10 mouse cellular contexts compared by ENCODE assay signal in genomic region chr11:115249721-115250404, GRCm38 (mm10). TPM values are rescaled to one million over a fixed set of nuclear protein-coding genes. Genes with fewer than 3 reads are reported as not detected.
DNase-seq lines count a peak whose midpoint lies in the region; ATAC-seq and TF ChIP-seq lines count a peak whose summit lies in the region.
"Had no signal": no experiment of that assay in that cellular context is flagged by ENCODE, and none has a peak within 500 bp of the region (broad histone marks: within the 10 kb centered on the region; RNA-seq: fewer than 3 reads in every experiment).

No protein-coding gene starts in this region.

- H3K9me3 ChIP-seq in ES-Bruce4 (replicated peaks; ENCODE audit: control insufficient read depth, insufficient read depth, low read length, poor library complexity, severe bottlenecking), result no peaks in the 10 kb centered on the region
- no peaks in the 10 kb centered on the region for H3K9me3 ChIP-seq in forebrain, embryonic 12.5 days
- H3K9me3 ChIP-seq in limb, embryonic 14.5 days (ENCODE audit: control insufficient read depth, low read length), result no peaks in the 10 kb centered on the region

- no peak for TF ChIP-seq CTCF in ES-Bruce4 (IDR thresholded peaks at IDR 0.05; ENCODE audit: low read depth, low read length)
- no peak for TF ChIP-seq CTCF in small intestine, adult 2 months (IDR thresholded peaks at IDR 0.05; ENCODE audit: extremely low read depth, insufficient read length, insufficient replicate concordance, low read depth, low read length)

- 3% methylated on average over 63 of the region's 63 CpGs for WGBS in forebrain, embryonic 12.5 days
- WGBS in limb, embryonic 14.5 days, result 4% methylated on average over 47 of the region's 63 CpGs
- 1% methylated on average over 62 of the region's 63 CpGs for WGBS in small intestine, adult 2 months

- no peaks in the 10 kb centered on the region; the same call in 1 of the 2 replicates for H3K27me3 ChIP-seq in ES-Bruce4 (ENCODE audit: control insufficient read depth, insufficient read depth, low read length, poor library complexity, severe bottlenecking)
- H3K27me3 ChIP-seq in forebrain, embryonic 12.5 days, result peaks cover 90% of the 10 kb centered on the region
- peaks cover 64% of the 10 kb centered on the region for H3K27me3 ChIP-seq in limb, embryonic 14.5 days (ENCODE audit: control insufficient read depth, insufficient read depth, low read length)
- peaks cover 29% of the 10 kb centered on the region for H3K27me3 ChIP-seq in small intestine, adult 2 months (ENCODE audit: control insufficient read depth, insufficient read depth, low read length)

- H3K36me3 ChIP-seq in ES-Bruce4 (ENCODE audit: control insufficient read depth, insufficient read depth, low read length, poor library complexity, severe bottlenecking), result no peaks in the 10 kb centered on the region
- H3K36me3 ChIP-seq in forebrain, embryonic 12.5 days (replicated peaks), result peaks cover 6% of the 10 kb centered on the region
- peaks cover 9% of the 10 kb centered on the region; the same call in 1 of the 2 replicates for H3K36me3 ChIP-seq in limb, embryonic 14.5 days (ENCODE audit: control insufficient read depth, insufficient read depth, low read length)
- H3K36me3 ChIP-seq in small intestine, adult 2 months (ENCODE audit: control insufficient read depth, insufficient read depth, low read length), result peaks cover 2% of the 10 kb centered on the region; the same call in 1 of the 2 replicates

- TF ChIP-seq EP300 in ES-Bruce4 (IDR thresholded peaks at IDR 0.05; ENCODE audit: insufficient read depth, low read depth, low read length), result no peak

- peak overlapping the region; percentile 56 for H3K9ac ChIP-seq in ES-Bruce4 (ENCODE audit: low read depth, poor library complexity, severe bottlenecking)
- peak overlapping the region; percentile 66 for H3K9ac ChIP-seq in forebrain, embryonic 12.5 days
- H3K9ac ChIP-seq in limb, embryonic 14.5 days (ENCODE audit: low read depth, low read length, severe bottlenecking), result peak overlapping the region; percentile 43

- peak overlapping the region; percentile 41 for H3K4me3 ChIP-seq in ES-Bruce4 (ENCODE audit: low read depth, low read length)
- peak overlapping the region; percentile 52 for H3K4me3 ChIP-seq in forebrain, embryonic 12.5 days (replicated peaks)
- H3K4me3 ChIP-seq in limb, embryonic 14.5 days (replicated peaks; ENCODE audit: low read length), result peak overlapping the region; percentile 39
- H3K4me3 ChIP-seq in small intestine, adult 2 months (ENCODE audit: low read depth, low read length), result peak overlapping the region; percentile 0; the same call in 1 of the 2 replicates

- H3K27ac ChIP-seq in ES-Bruce4 (ENCODE audit: insufficient read depth, low read length), result no peak overlapping the region
- no peak overlapping the region for H3K27ac ChIP-seq in forebrain, embryonic 12.5 days
- no peak overlapping the region for H3K27ac ChIP-seq in limb, embryonic 14.5 days (replicated peaks; ENCODE audit: low read depth, low read length)
- H3K27ac ChIP-seq in small intestine, adult 2 months (ENCODE audit: insufficient read depth, low read depth, low read length), result no peak overlapping the region

- H3K4me2 ChIP-seq in forebrain, embryonic 12.5 days, result peak overlapping the region; percentile 92
- H3K4me2 ChIP-seq in limb, embryonic 14.5 days (replicated peaks; ENCODE audit: low read depth, low read length, severe bottlenecking), result peak overlapping the region; percentile 77

- peaks cover 13% of the 10 kb centered on the region for H3K4me1 ChIP-seq in ES-Bruce4 (ENCODE audit: control insufficient read depth, insufficient read depth, low read length)
- H3K4me1 ChIP-seq in forebrain, embryonic 12.5 days, result peaks cover 47% of the 10 kb centered on the region
- peaks cover 7% of the 10 kb centered on the region; the same call in 1 of the 2 replicates for H3K4me1 ChIP-seq in limb, embryonic 14.5 days (ENCODE audit: control insufficient read depth, insufficient read depth, low read length)
- H3K4me1 ChIP-seq in small intestine, adult 2 months (ENCODE audit: control insufficient read depth, insufficient read depth, insufficient read length, low read length), result no peaks in the 10 kb centered on the region; the same call in 1 of the 2 replicates

- DNase-seq in cerebellum, postnatal 36 days, result peak; percentile 52 to 57
- no peak for DNase-seq in cerebellum, adult 11-12 months
- DNase-seq in limb, embryonic 14.5 days (ENCODE audit: low spot score), result no peak
- DNase-seq in B cell, adult 2 months, result no peak

- ATAC-seq in forebrain, embryonic 12.5 days (ENCODE audit: low FRiP score), result no peak
- ATAC-seq in limb, embryonic 14.5 days (ENCODE audit: low FRiP score, low read depth), result no peak
- ATAC-seq in erythroblast, adult 5-6 weeks (replicated peaks; ENCODE audit: low FRiP score, poor library complexity, severe bottlenecking), result no peak

- no peak for TF ChIP-seq POLR2A in ES-Bruce4 (IDR thresholded peaks at IDR 0.05; ENCODE audit: insufficient read depth, low read length)
- no peak for TF ChIP-seq POLR2A in limb, embryonic 14.5 days (IDR thresholded peaks at IDR 0.05; ENCODE audit: borderline replicate concordance, extremely low read depth, insufficient read depth, insufficient read length)
- no peak for TF ChIP-seq POLR2A in small intestine, adult 2 months (IDR thresholded peaks at IDR 0.05; ENCODE audit: low read depth, low read length)

RNA-seq across cellular contexts. Expression of gene Grin2c, which starts 17.2 kb away (rescaled TPM):
- polyA plus RNA-seq in ES-Bruce4 (2011; ENCODE audit: insufficient read depth, insufficient read length, low read depth, missing spikeins), result 0.13 TPM in 1 of 2 replicates, not detected in the other
- 0.08 TPM in 1 of 2 replicates, not detected in the other for polyA plus RNA-seq in forebrain, embryonic 12.5 days (2016; fragmentation: Nextera tagmentation; extraction: Ambion mirVana)
- 0.20 and 0.21 TPM in 2 replicates for polyA plus RNA-seq in limb, embryonic 14.5 days (2012; rRNA removed)
- not detected in 2 replicates for polyA plus RNA-seq in limb, embryonic 14.5 days (2014; fragmentation: Nextera tagmentation; extraction: Ambion mirVana)
- polyA plus RNA-seq in small intestine, adult 2 months (2012; rRNA removed), result 0.10 and 0.33 TPM in 2 replicates
- total RNA-seq in erythroblast, adult 5-6 weeks (2015; ENCODE audit: low replicate concordance), result not detected in 2 replicates
- not detected in 2 replicates for total RNA-seq in erythroblast, adult 5-6 weeks (2017; ENCODE audit: low replicate concordance)
- total RNA-seq: heart, postnatal 10 days had no signal

RNA-seq across cellular contexts. Expression of gene Fdxr, which starts 27.0 kb away (rescaled TPM):
- 11.6 and 12.8 TPM in 2 replicates for polyA plus RNA-seq in ES-Bruce4 (2011; ENCODE audit: insufficient read depth, insufficient read length, low read depth, missing spikeins)
- 16.9 and 17.4 TPM in 2 replicates for polyA plus RNA-seq in forebrain, embryonic 12.5 days (2016; fragmentation: Nextera tagmentation; extraction: Ambion mirVana)
- 16.8 and 21.8 TPM in 2 replicates for polyA plus RNA-seq in limb, embryonic 14.5 days (2012; rRNA removed)
- polyA plus RNA-seq in limb, embryonic 14.5 days (2014; fragmentation: Nextera tagmentation; extraction: Ambion mirVana), result 11.5 and 13.0 TPM in 2 replicates
- polyA plus RNA-seq in small intestine, adult 2 months (2012; rRNA removed), result 7.8 and 12.2 TPM in 2 replicates
- 4.2 TPM in 1 of 2 replicates, not detected in the other for total RNA-seq in erythroblast, adult 5-6 weeks (2015; ENCODE audit: low replicate concordance)
- 2.9 TPM in 1 of 2 replicates, not detected in the other for total RNA-seq in erythroblast, adult 5-6 weeks (2017; ENCODE audit: low replicate concordance)

RNA-seq across cellular contexts. Expression of gene Fads6, which starts 47.6 kb away (rescaled TPM):
- polyA plus RNA-seq in ES-Bruce4 (2011; ENCODE audit: insufficient read depth, insufficient read length, low read depth, missing spikeins), result 6.7 and 7.1 TPM in 2 replicates
- 0.26 and 0.37 TPM in 2 replicates for polyA plus RNA-seq in forebrain, embryonic 12.5 days (2016; fragmentation: Nextera tagmentation; extraction: Ambion mirVana)
- 0.35 and 0.40 TPM in 2 replicates for polyA plus RNA-seq in limb, embryonic 14.5 days (2012; rRNA removed)
- polyA plus RNA-seq in limb, embryonic 14.5 days (2014; fragmentation: Nextera tagmentation; extraction: Ambion mirVana), result 0.12 TPM in 1 of 2 replicates, not detected in the other
- 0.71 and 1.4 TPM in 2 replicates for polyA plus RNA-seq in small intestine, adult 2 months (2012; rRNA removed)
- total RNA-seq in erythroblast, adult 5-6 weeks (2015; ENCODE audit: low replicate concordance), result 0.21 TPM in 1 of 2 replicates, not detected in the other
- 0.26 and 0.84 TPM in 2 replicates for total RNA-seq in erythroblast, adult 5-6 weeks (2017; ENCODE audit: low replicate concordance)

RNA-seq across cellular contexts. Expression of gene Otop2, which starts 57.1 kb away (rescaled TPM):
- polyA plus RNA-seq in ES-Bruce4 (2011; ENCODE audit: insufficient read depth, insufficient read length, low read depth, missing spikeins), result not detected in 2 replicates
- polyA plus RNA-seq in forebrain, embryonic 12.5 days (2016; fragmentation: Nextera tagmentation; extraction: Ambion mirVana), result not detected in 2 replicates
- polyA plus RNA-seq in limb, embryonic 14.5 days (2012; rRNA removed), result 0.29 and 0.44 TPM in 2 replicates
- polyA plus RNA-seq in limb, embryonic 14.5 days (2014; fragmentation: Nextera tagmentation; extraction: Ambion mirVana), result 0.08 and 0.19 TPM in 2 replicates
- polyA plus RNA-seq in small intestine, adult 2 months (2012; rRNA removed), result 0.08 and 1.3 TPM in 2 replicates
- total RNA-seq in erythroblast, adult 5-6 weeks (2015; ENCODE audit: low replicate concordance), result not detected in 2 replicates
- not detected in 2 replicates for total RNA-seq in erythroblast, adult 5-6 weeks (2017; ENCODE audit: low replicate concordance)
- total RNA-seq: CH12.LX; heart, postnatal 10 days had no signal

Comparison
In these comparisons a context has a peak if more than half of its experiments do, and no peak if none do; other contexts are left out.
1. DNase-seq: peak in cerebellum, postnatal 36 days (2 of 2); none in cerebellum, adult 11-12 months (single experiment), limb, embryonic 14.5 days (single experiment) and B cell, adult 2 months (0 of 2).
2. H3K4me3 ChIP-seq: peak in every context shown above with its lines; median percentile 52 in forebrain, embryonic 12.5 days; 41 in ES-Bruce4; 39 in limb, embryonic 14.5 days; 0 in small intestine, adult 2 months.
3. Peak in every context shown above with its lines, with median percentiles within 50 percentile points of each other: H3K9ac ChIP-seq.